Mouse (Mus musculus): ENCODE data around the gene Mpzl3.

- TF ChIP-seq CTCF (IDR thresholded peaks at IDR 0.05; ENCODE audit: control insufficient read depth, insufficient read depth, low read length) = no peak
- TF ChIP-seq POLR2A (IDR thresholded peaks at IDR 0.05; ENCODE audit: borderline replicate concordance, control insufficient read depth, low read depth, low read length) = no peak
These were observed 29.6 kb downstream of the Mpzl3 start for GRCm38 (mm10) chr9:45084556-45084955.

All from bone marrow, adult 2 months (tissue).